Mouse (Mus musculus) G1E (cell line): ENCODE measurements at regions not wholly inside any gene's neighbourhood (a gene's known extent, or its start where the extent isn't known, plus 50 kb on each side); places are given as distances from the start of the nearest gene placed in this dataset.

Experiments
- CTCF ChIP-seq: IDR thresholded peaks from 2 replicates; pipeline ENCODE4 v1.5.1; 2012; ENCODE audit warnings: low read depth, low read length, inconsistent platforms, mixed read lengths
- GATA1 ChIP-seq: IDR thresholded peaks from 2 replicates; pipeline ENCODE4 v1.6.1; 2012; ENCODE audit warnings: borderline replicate concordance, low read length, inconsistent platforms, mixed read lengths
- POLR2AphosphoS5 ChIP-seq: IDR thresholded peaks from 2 replicates; pipeline ENCODE4 v1.6.1; 2012; ENCODE audit warnings: low read depth, low read length, inconsistent platforms; ENCODE audit not compliant: insufficient replicate concordance

GRCm38 (mm10) chr2:143149189-143149588 lies 70.9 kb downstream of the Otor start:
- TF ChIP-seq CTCF = no peak
- no peak for TF ChIP-seq GATA1
- no peak for TF ChIP-seq POLR2AphosphoS5
